Mouse (Mus musculus): Measurements from ENCODE around the gene Srr.

Srr gene

GRCm38 (mm10) chr11:74925577-74926387 is at the start of gene Srr, which contains the start of gene Smg6:
Gene Srr, minus strand, starts transcription at chr11:74925948.
Gene Smg6, plus strand, starts transcription at chr11:74925823.
- DNase-seq (ENCODE audit: low read depth, low spot score): peak; percentile 96

GRCm38 (mm10) chr11:74974615-74975014 is 48.9 kb upstream of the Srr start:
- no peak for DNase-seq (ENCODE audit: low read depth, low spot score)

DNA sequence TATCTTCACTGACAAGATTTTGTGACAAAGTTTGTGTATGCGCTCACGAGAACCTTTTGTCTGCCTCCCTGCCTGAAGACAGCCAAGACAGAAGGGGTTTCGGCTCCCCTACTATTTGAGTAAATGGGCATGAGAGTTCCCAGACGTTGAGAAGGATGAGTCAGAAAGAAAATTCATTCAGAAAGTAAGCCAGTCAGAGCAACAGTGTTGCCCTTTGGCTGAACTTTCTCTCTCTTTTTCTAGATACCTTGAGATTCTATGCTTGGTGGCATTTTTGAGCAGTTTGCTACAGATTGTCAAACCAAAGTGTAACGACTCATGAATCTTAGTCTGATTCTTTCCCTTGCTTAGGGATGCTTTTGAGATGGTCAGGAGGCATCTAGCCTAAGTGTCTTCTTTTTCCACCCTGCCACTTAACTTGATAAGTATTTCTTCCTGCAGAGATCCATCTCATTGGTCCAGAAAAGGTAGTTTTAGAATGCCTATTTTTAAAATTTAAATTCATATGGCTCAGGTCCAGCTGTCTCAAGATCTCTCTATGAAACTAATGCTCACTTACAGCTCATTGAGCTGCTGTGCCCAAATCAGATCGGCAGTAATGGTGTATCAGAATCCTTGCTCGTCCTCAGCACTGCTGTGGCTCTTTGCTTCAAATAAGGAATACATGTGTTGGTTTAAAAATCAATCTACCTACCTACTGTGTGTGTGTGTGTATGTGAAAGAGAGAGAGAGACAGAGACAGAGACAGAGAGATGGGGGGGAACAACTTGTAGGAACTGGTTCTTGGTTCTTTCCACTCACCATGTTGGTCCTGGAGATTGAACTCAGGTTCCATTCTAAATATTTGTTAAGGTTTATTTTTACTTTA is 47.8 kb upstream of the Srr start:
- DNase-seq (ENCODE audit: low read depth, low spot score): no peak

GRCm38 (mm10) chr11:74965516-74965915 is 39.8 kb upstream of the Srr start:
- DNase-seq (ENCODE audit: low read depth, low spot score): no peak

DNA sequence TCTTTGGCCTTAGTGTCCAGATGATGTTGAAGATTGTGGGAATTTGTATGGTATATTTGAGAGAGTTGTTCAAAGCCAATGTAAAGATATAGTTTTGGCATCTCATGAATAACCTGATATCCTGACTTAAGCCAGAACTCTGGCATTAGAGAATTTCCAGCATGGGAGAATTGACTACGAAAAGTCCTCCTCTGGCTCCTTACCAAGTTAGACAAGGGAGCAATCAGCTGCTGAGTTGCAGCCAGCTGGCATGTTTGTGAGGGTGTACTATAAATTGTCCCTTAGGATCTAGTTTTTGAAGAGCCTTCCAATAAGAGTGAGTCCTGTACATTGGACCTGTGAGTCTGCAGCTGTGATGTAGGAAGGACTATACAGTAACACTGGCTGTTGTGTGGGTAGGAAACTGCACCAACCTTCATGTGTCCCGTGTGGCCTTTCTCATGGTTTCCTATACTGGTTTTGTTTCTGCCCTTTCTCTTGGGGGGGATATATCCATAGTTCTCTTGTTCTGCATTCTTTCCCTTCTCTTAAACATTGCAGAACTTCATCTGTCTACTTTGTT is 37.2 kb upstream of the Srr start:
- no peak for DNase-seq (ENCODE audit: low read depth, low spot score)

- no peak for DNase-seq (ENCODE audit: low read depth, low spot score)
Measured at GRCm38 (mm10) chr11:74961953-74962352, 36.2 kb upstream of the Srr start.

DNA sequence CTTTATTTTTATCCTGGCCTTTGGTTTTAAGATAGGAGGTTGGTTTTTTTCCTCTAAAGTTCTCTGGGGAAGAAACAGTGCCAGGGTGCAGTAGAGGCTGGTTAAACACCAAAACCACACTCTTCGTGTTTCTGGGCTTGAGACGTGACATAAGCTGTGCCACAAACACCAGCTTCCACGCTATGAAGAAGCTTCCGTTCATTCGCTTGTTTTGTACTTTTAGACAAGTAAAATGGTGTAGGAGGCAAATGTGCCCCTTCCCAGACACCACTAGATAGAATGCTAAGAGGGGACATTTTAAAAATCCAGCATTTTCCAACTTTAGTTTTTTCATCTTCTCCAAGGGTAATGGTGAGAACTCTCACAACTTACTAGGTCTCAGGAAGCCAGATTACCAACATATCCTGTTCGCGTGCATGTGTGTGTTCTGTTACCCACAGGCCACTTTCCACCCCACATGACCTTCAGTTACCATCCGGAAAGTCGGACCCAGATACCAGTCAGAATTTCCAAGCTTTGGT is 34.3 kb upstream of the Srr start:
- no peak for DNase-seq (ENCODE audit: low read depth, low spot score)

DNA sequence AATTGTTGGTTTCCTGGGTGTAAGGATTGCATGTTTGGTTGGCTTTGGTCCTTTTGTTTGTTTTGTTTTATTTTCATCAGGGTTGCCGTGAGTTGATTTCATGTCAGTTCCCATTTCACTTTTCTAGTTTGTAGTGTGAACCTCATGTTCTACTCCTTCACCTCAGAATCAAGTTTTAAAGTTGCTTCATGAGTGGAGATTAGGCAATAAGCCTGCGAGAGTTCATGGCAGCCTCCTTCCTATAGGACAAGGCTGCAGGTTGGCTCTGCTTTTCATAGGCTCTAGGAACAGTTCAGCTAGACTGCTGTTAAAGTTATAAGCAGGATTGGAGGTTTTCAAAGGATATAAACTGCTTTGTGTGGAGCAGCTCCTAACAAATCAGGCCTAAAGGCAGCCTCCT is 33.8 kb upstream of the Srr start:
- DNase-seq (ENCODE audit: low read depth, low spot score): no peak

- DNase-seq (ENCODE audit: low read depth, low spot score): no peak
Measured at GRCm38 (mm10) chr11:74957600-74957999, 31.9 kb upstream of the Srr start.

DNA sequence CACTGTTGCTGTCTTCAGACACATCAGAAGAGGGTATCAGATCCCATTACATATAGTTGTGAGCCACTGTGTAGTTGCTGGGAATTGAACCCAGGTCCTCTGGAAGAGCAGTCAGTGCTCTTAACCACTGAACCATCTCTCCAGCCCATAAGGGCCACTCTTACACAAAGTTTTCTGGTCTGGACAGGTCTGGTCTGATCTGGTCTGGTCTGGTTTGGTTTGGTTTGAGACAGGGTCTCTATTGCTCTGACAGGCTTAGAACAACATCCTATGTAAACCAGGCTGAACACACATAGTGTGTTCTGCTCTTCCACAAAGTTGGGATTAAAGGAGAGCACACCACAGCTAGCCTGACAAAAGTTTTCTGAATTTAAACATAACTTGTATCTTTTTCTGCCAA is 30.3 kb upstream of the Srr start:
- no peak for DNase-seq (ENCODE audit: low read depth, low spot score)

- DNase-seq (ENCODE audit: low read depth, low spot score): no peak
Measured at GRCm38 (mm10) chr11:74954901-74955300, 29.2 kb upstream of the Srr start.

GRCm38 (mm10) chr11:74946348-74946747 is 20.6 kb upstream of the Srr start:
- peak; percentile 34 for DNase-seq (ENCODE audit: low read depth, low spot score)

DNA sequence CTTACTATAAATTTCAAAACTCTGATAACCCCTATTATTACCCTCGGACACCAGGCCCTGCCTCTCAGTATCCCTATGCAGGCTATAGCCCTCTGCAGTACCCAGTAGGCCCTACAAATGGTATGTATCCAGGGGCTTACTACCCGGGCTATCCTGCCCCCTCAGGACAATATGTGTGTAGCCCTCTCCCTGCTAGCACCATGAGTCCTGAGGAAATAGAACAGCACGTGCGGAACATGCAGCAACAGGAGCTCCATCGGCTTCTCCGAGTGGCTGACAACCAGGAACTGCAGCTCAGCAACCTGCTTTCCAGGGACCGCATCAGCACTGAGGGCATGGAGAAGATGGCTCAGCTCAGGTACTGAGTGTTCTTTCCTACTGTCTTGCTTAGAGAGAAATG is 4.6 kb upstream of the Srr start:
- DNase-seq (ENCODE audit: low read depth, low spot score): no peak

- no peak for DNase-seq (ENCODE audit: low read depth, low spot score)
Measured at GRCm38 (mm10) chr11:74929111-74929510, 3.4 kb upstream of the Srr start.

- DNase-seq (ENCODE audit: low read depth, low spot score): no peak
Measured at GRCm38 (mm10) chr11:74927236-74927725, 1.5 kb upstream of the Srr start.

DNA sequence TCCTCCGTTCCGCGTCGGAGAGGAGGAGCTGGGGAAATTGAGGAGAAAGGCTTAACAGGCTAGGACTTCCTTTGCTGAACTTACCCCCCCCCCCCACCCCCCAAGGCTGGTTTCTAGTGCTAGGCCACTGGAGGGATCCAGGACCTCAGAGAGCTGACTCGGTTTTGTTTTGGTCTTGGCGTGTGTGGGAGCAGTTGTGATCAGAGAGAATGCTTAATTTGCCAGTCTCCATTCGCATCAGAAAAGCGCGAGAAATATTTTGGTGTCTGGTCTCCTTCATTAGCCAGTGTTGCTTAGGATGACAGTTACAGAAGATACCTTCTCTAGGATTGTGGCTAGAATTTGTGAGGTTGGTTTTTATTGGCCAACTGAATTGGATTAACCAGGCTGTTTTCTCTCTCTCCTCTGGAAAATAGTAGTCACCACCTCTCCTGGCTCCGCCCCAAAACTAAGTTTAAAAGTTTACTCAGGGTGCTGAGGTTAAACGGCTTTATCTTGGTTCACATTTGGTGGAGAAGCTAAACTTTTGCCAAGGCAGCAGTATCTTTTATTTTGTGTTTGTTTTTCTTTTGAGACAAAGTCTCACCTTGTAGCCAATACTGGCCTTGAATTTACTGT is 749 bp upstream of the Srr start:
- no peak for DNase-seq (ENCODE audit: low read depth, low spot score)

GRCm38 (mm10) chr11:74924149-74924548 is 1.6 kb downstream of the Srr start:
- no peak for DNase-seq (ENCODE audit: low read depth, low spot score)

DNA sequence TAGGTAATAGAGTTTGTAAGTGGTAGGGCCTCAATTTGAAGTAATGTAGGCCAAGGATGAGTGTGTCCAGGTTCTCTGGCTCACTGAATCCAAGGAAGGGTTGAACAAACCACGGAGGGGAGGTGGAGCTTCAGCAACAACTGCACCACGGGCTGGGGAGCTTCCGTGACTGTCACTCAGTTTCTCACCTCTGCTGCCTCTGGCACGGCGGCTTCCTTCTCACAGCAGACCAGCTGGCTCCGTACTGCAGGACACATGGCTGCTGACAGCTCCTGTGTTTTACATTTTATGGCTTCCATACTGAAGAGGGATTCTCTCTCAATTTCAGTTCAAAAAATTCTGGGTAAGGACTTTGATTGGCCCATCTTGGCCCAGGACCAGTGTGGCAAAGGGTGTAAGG is 6.5 kb downstream of the Srr start:
- no peak for DNase-seq (ENCODE audit: low read depth, low spot score)

DNA sequence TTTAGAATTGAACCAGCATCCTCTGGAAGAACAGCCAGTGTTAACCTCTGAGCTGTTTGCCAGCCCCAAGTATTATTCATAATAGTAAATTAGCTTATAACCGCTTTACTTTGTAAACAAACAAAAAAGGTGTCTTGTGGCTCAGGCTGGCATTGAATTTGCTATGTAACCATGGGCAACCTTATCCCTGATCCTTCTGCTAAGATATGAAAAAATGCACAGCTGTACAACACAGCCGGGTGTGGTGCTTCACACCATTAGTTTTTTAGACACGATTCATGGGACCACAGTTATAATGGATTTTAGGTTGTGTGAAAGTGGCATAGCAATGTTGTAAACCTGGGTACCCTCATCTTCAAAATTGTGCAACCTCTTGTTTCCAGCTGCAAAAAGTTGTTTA is 13.3 kb downstream of the Srr start:
- no peak for DNase-seq (ENCODE audit: low read depth, low spot score)

DNA sequence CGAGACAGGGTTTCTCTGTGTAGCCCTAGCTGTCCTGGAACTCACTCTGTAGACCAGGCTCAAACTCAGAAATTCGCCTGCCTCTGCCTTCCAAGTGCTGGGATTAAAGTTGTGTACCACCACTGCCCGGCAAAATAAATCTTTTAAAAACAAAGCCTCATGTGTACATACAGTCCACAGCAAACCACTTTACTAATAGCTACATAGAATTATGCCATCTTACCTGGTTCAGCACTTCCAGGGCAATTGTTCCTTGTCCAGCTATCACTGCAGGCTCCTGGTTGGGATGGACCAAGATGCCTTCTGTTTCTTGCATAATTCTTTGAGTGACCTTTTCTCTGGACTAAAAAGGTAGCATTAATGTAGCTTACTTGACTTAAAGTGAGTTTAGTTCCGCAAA is 15.8 kb downstream of the Srr start:
- no peak for DNase-seq (ENCODE audit: low read depth, low spot score)

DNA sequence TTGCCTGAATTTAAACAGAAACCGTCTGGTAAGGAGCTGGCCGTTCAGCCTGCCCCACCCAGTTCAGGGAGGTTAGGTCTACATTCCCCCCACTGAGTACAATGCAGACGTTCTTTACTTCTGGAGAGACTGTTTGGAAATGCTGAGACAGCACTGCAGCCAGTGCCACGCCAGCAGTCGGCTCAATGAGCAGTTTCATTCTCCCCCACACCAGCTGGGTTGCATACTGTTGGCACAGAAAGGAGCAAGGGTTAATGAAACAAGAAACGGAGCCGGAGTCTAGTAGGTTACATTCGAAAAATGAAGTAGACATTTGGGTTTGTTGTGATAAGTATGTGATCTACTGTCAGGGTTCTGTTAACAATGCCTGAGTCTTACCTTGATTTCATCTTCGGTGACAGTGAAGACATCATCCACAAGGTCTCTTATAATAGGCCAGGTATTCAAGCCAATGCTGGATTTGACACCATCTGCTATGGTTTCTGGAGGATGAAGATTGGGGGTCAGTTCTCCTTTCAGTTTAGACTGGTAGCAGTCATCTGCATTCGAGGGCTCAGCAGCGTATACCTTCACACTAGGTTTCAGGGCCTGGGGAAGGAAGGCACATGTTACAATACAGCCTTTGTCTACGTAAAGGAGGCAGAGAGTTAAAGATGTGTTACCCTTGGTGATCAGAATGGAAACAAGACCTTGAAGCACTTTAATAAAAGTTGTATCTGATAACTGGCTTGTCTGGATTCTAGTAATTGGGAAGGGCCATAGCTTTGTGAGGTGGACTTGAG is 16.9 kb downstream of the Srr start:
- no peak for DNase-seq (ENCODE audit: low read depth, low spot score)
